Mouse (Mus musculus) neural tube, embryonic 14.5 days (tissue): ENCODE measurements around the gene Gpam. TPM values are rescaled to one million over a fixed set of nuclear protein-coding genes. Genes with fewer than 3 reads are reported as not detected.
"Not testable (repeated sequence)": the region's sequence is repeated elsewhere in the genome, so short reads cannot be mapped to it uniquely, and the experiment has no call there.

ENCODE experiments used
- ATAC-seq: fragments of 200-750 bp; cut with Nextera tagmentation; 2 replicates; pipeline ENCODE4 v1.8.0; 2017; ENCODE audit warnings: low read depth, mild to moderate bottlenecking, moderate TSS enrichment, moderate library complexity
- H3K27ac ChIP-seq: fragments of 300-500 bp; sonication (generic); 2 replicates; pipeline ENCODE4 v1.5.1; 2014; ENCODE audit warnings: low read depth, mild to moderate bottlenecking, control low read depth, low read length, moderate library complexity, mixed read lengths
- H3K27me3 ChIP-seq: fragments of 300-500 bp; sonication (generic); 2 replicates; pipeline ENCODE4 v1.6.1; 2014; ENCODE audit warnings: low read length; ENCODE audit not compliant: control insufficient read depth, insufficient read depth
- H3K36me3 ChIP-seq: fragments of 300-500 bp; sonication (generic); 2 replicates; pipeline ENCODE4 v1.6.1; 2014; ENCODE audit warnings: low read length, mixed read lengths; ENCODE audit not compliant: control insufficient read depth, insufficient read depth
- H3K4me1 ChIP-seq: fragments of 300-500 bp; sonication (generic); 2 replicates; pipeline ENCODE4 v1.6.1; 2014; ENCODE audit warnings: low read length; ENCODE audit not compliant: control insufficient read depth, insufficient read depth
- H3K4me2 ChIP-seq: fragments of 300-500 bp; sonication (generic); 2 replicates; pipeline ENCODE4 v1.6.1; 2014; ENCODE audit warnings: mild to moderate bottlenecking, low read depth, low read length, control low read depth
- H3K4me3 ChIP-seq: fragments of 300-500 bp; sonication (generic); 2 replicates; pipeline ENCODE4 v1.5.1; 2014; ENCODE audit warnings: low read depth, low read length, control low read depth, mixed read lengths
- H3K9ac ChIP-seq: fragments of 300-500 bp; sonication (generic); replicated peaks from 2 replicates; pipeline ENCODE4 v1.6.1; 2014; ENCODE audit warnings: low read depth, mild to moderate bottlenecking, control low read depth, low read length, mixed read lengths
- H3K9me3 ChIP-seq: fragments of 300-500 bp; sonication (generic); 2 replicates; pipeline ENCODE4 v1.6.1; 2016; ENCODE audit warnings: low read length; ENCODE audit not compliant: control insufficient read depth
- WGBS: fragments of 180-500 bp; shearing (Covaris S2); extraction: QIAGEN DNeasy Blood & Tissue Kit; methylation state at CpG from one replicate; pipeline ENCODE4 v1.1.7; 2014; 5-methylcytosine and 5-hydroxymethylcytosine counted together
- polyA plus RNA-seq: library from polyadenylated mRNA; unstranded; fragments of >200 nt; fragmentation: Nextera tagmentation; extraction: Ambion mirVana; gene quantifications from 2 replicates; pipeline ENCODE4 v1.2.1, GENCODE M21; 2014

Gpam gene
- 22.7 and 28.6 TPM in 2 replicates for polyA plus RNA-seq

DNA sequence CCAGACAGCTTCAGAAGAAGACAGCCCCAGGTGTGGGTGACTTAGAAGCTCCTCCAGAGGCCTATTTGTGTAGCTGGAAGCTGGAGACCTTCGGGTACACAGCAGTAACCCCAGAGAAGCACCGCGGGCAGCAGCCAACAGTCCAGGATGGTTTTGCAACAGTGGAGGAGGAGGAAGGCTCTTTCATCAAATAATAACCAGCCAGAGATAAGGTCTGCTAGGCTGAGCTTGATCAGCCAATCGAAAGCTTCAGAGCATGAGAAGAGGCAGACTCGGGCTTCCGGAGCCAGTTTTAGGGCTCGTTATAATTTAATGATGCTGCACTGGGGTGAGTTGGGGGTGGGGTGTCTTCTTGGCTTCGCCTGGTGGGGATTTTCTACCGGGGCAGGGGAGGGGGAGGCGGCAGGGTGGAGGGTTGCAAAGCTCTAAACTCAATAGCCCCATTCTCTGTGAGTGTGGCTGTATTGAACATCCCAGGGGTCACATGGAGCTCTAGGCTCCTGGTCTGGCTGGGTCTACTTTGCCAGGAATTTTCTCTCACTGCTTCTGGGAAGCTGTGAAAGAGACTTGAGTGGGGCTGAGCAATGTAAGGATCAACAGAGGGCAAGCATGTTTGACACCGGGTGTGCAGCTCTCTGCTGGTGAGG, at the start of gene Gpam:
Gene Gpam (minus strand): TSS at position 167 of the 647 bp plus-strand sequence.
- Histone ChIP-seq H3K4me3 (no peak within 1 kb of the TSS), H3K4me1 (no peaks in the 10 kb centered on the region), H3K27ac (no peak within 1 kb of the TSS), H3K4me2 (no peak within 1 kb of the TSS), H3K9ac (no peak within 1 kb of the TSS), H3K27me3 (no peaks in the 10 kb centered on the region), H3K9me3 (no peaks in the 10 kb centered on the region), H3K36me3 (no peaks in the 10 kb centered on the region)
- no peak for ATAC-seq
- 65% methylated on average over 11 of the region's 11 CpGs for WGBS

DNA sequence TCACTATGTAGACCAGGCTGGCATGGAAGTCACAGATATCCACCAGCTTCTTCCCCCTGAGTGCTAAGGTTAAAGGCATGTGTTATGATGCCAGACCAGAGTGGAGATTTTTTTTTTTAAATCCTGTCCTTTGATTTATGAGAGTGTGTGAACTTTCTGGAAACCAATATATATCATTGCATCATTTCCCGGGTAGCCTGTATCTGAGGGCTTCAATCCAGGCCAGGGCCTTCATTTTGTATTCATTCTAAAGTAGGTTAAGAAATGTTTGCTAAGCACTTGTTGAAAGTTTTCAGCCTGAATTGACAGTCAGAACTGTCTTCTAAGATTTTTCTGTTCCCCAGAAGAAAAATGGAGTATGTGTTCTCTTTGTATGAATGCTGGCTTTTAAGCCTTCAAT, 44.5 kb upstream of the Gpam start:
- H3K4me2 ChIP-seq = no peak overlapping the region
- no peaks in the 10 kb centered on the region for H3K9me3 ChIP-seq
- no peaks in the 10 kb centered on the region for H3K27me3 ChIP-seq
- H3K36me3 ChIP-seq = no peaks in the 10 kb centered on the region
- ATAC-seq = no peak
- H3K4me3 ChIP-seq = no peak overlapping the region
- no peaks in the 10 kb centered on the region for H3K4me1 ChIP-seq
- 81% methylated on average over 1 of the region's 1 CpGs for WGBS
- H3K9ac ChIP-seq = no peak overlapping the region
- H3K27ac ChIP-seq = no peak overlapping the region

DNA sequence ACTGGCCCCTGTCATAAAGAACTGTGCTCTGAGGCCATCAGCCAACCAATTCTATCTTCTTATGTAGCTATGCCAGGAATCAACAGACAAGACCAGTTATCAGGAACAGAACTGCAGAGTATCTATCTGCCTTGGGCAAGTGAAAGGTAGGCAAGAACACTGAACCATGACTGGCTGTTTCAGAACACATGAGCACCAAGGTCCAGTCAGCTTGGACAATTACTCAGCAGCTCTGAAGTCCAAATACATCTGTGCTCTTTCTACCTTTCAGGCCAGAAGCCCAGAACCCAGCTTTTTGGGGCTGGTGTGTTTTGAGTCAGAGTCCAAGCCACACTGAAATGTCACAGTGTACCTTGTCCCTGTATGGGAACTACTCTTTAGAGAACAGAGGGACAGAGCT, 43.4 kb upstream of the Gpam start:
- Histone ChIP-seq H3K4me2 (no peak overlapping the region), H3K4me1 (no peaks in the 10 kb centered on the region), H3K36me3 (no peaks in the 10 kb centered on the region), H3K4me3 (no peak overlapping the region), H3K27me3 (no peaks in the 10 kb centered on the region), H3K27ac (no peak overlapping the region), H3K9me3 (no peaks in the 10 kb centered on the region), H3K9ac (no peak overlapping the region)
- ATAC-seq = no peak

DNA sequence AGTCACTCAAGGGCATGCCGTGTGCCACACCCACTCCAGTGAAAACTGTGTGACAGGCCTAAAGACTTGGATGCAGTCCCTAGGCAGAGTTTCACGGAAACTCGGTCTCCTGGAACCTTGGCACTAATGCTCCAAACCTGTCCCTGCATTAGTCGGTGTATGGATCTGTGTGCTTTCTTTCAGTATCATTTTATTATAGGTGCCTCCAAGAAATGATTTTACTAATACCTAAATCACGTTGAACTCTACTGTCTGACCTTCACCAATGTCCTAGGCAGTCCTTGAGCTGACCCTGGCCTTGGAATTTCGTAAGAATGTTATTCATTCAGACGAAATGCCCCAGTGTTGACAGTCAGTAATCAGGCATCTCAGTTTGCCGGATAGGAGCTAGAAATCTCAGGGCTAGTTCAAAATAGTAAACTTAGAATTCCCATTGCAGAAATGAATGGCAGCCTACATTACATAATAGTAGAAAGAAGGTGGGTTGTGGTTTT, 42.2 kb upstream of the Gpam start:
- H3K9me3 ChIP-seq, H3K9ac ChIP-seq, H3K27ac ChIP-seq, ATAC-seq, H3K36me3 ChIP-seq, H3K4me2 ChIP-seq, H3K4me3 ChIP-seq, H3K4me1 ChIP-seq, H3K27me3 ChIP-seq: not testable (repeated sequence)
- 93% methylated on average over 8 of the region's 8 CpGs for whole genome bisulfite sequencing

DNA sequence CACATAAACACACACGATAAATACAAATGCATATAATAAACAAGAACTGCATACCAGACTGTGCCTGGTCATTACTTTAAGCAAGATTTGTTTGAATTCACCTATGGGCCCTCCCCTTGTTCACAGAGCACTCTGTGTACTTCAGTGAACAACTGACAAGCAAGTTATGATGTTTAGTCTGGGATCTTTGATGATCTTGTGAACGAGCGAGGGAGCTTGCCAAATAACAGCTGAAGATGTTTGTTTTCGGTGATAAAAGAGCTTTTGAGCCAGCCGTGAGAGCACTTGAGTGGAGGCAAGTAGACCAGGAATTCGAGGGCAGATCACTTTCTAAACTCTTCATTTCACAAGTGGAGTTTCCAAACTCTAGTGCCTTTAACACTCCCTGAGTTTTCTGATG, 41.3 kb upstream of the Gpam start:
- Histone ChIP-seq H3K36me3 (no peaks in the 10 kb centered on the region), H3K4me3 (no peak overlapping the region), H3K27ac (no peak overlapping the region), H3K27me3 (no peaks in the 10 kb centered on the region), H3K9me3 (no peaks in the 10 kb centered on the region), H3K9ac (no peak overlapping the region), H3K4me1 (no peaks in the 10 kb centered on the region), H3K4me2 (no peak overlapping the region)
- WGBS = 84% methylated on average over 6 of the region's 6 CpGs
- ATAC-seq = no peak

DNA sequence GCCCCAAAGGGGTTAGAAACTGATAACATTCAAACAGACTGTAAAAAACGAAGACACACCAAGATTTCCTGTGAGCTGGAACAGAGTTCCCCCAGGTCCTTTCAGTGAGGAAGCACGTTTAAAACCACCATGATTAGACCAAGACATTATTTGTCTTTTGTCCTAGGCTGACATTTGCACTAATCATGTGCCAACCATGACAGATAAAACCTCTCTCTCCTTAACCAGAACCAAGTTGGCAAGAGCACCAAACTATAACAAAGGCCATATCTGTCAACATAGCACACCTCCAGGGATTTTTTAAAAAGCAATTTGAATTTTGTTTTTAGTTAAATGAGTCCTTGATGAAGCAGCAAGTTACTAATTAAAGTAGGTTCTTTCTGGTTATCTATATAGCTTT, 40.7 kb upstream of the Gpam start:
- H3K27ac ChIP-seq = no peak overlapping the region
- no peak for ATAC-seq
- H3K36me3 ChIP-seq = no peaks in the 10 kb centered on the region
- no peak overlapping the region for H3K4me3 ChIP-seq
- no peaks in the 10 kb centered on the region for H3K27me3 ChIP-seq
- no peaks in the 10 kb centered on the region for H3K9me3 ChIP-seq
- H3K9ac ChIP-seq = no peak overlapping the region
- no peaks in the 10 kb centered on the region for H3K4me1 ChIP-seq
- WGBS = 73% methylated on average over 2 of the region's 2 CpGs
- no peak overlapping the region for H3K4me2 ChIP-seq

DNA sequence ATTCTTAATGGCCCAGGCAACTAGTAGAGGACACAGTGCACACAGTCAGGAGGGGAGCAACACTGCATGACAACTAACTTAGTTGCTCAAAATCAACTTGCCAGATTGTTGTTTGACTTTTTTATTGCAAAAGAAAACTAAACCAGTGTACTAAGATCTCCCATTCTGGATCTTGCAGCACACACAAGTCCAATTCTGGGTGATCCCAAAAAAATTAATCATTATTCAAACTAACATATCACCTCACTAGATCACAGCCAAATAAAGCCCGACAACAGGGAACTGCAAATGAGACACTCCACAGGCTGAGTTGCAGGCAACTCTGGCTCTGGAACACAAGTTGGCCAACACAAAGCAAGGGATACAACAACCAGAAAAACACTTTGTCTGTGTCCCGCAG, 39.7 kb upstream of the Gpam start:
- Histone ChIP-seq H3K4me2 (no peak overlapping the region), H3K9me3 (no peaks in the 10 kb centered on the region), H3K27me3 (no peaks in the 10 kb centered on the region), H3K4me1 (no peaks in the 10 kb centered on the region), H3K4me3 (no peak overlapping the region), H3K36me3 (no peaks in the 10 kb centered on the region), H3K9ac (no peak overlapping the region), H3K27ac (no peak overlapping the region)
- WGBS = 95% methylated on average over 2 of the region's 2 CpGs
- no peak for ATAC-seq

DNA sequence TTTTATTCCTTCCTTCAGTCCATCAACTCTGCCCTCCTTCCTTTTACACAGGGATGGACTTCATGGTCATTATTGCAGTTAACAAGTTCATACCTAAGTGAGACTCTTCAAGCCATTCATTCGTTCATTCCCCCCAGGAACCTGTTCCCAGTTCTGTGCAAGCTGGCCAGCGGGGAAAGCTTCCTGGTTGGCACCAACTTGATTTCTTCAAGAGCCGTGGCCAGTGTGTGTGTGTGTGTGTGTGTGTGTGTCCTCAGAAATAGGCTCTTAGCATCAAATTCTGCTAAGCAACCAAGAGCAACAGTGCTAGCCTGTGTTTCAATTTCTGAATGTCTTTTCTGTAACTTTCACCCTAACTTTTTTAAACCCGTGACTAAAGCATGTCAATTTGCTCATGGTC, 38.9 kb upstream of the Gpam start:
- no peaks in the 10 kb centered on the region for H3K36me3 ChIP-seq
- H3K9me3 ChIP-seq = no peaks in the 10 kb centered on the region
- H3K4me1 ChIP-seq = no peaks in the 10 kb centered on the region
- no peak overlapping the region for H3K4me2 ChIP-seq
- H3K27me3 ChIP-seq = no peaks in the 10 kb centered on the region
- no peak overlapping the region for H3K27ac ChIP-seq
- H3K4me3 ChIP-seq = no peak overlapping the region
- ATAC-seq = no peak
- 86% methylated on average over 4 of the region's 4 CpGs for WGBS
- no peak overlapping the region for H3K9ac ChIP-seq

DNA sequence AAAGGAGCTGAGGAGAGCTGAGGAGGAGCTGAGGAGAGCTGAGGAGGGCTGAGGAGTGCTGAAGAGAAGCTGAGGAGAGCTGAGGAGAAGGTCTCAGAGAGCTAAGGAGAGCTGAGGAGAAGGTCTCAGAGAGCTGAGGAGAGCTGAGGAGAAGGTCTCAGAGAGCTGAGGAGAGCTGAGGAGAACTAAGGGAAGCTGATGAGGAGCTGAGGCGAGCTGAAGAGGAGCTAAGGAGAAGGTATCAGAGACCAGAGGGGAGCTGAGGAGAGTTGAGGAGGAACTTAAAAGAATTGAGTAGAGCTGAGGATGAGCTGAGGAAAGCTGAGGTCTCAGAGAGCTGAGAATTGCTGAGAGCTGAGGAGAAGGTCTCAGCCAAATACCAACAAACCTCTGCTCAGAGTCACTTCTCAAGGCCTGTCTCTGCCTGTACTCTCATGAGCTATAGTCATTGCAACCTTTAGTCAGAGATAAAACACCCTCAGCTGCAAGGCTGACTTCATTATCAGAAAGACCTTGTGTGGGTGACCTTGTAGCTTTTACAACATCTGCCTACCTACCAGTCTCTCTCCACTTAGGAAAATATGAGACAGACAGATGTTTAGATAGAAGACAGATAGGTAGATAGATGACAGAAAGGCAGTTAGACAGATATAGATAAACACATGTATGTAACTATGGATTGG, 38.3 kb upstream of the Gpam start:
- no peak overlapping the region for H3K4me2 ChIP-seq
- 88% methylated on average over 1 of the region's 1 CpGs for WGBS
- H3K36me3 ChIP-seq = no peaks in the 10 kb centered on the region
- H3K27ac ChIP-seq = no peak overlapping the region
- H3K4me1 ChIP-seq = no peaks in the 10 kb centered on the region
- ATAC-seq = no peak
- H3K4me3 ChIP-seq = no peak overlapping the region
- H3K27me3 ChIP-seq = no peaks in the 10 kb centered on the region
- H3K9me3 ChIP-seq = no peaks in the 10 kb centered on the region
- no peak overlapping the region for H3K9ac ChIP-seq
